Mouse (Mus musculus) heart, embryonic 10.5 days (tissue): ENCODE measurements around the gene Fam155a. TPM values are rescaled to one million over a fixed set of nuclear protein-coding genes. Genes with fewer than 3 reads are reported as not detected.
"Not testable (repeated sequence)": the region's sequence is repeated elsewhere in the genome, so short reads cannot be mapped to it uniquely, and the experiment has no call there.

ENCODE experiments used
- DNase-seq: peaks from one replicate; pipeline ENCODE4 v3.0.0-alpha.2; 2017; ENCODE audit warnings: low spot score
- H3K27ac ChIP-seq: fragments of 300-500 bp; sonication (generic); 2 replicates; pipeline ENCODE4 v1.5.1; 2016; ENCODE audit warnings: mild to moderate bottlenecking
- H3K27me3 ChIP-seq: fragments of 300-500 bp; sonication (generic); 2 replicates; pipeline ENCODE4 v1.6.1; 2016; ENCODE audit warnings: mild to moderate bottlenecking; ENCODE audit not compliant: poor library complexity, insufficient read depth, severe bottlenecking
- H3K36me3 ChIP-seq: fragments of 300-500 bp; sonication (generic); 2 replicates; pipeline ENCODE4 v1.6.1; 2016; ENCODE audit warnings: mild to moderate bottlenecking, moderate library complexity
- H3K4me1 ChIP-seq: fragments of 300-500 bp; sonication (generic); 2 replicates; pipeline ENCODE4 v1.6.1; 2016; ENCODE audit warnings: mild to moderate bottlenecking
- H3K4me3 ChIP-seq: fragments of 300-500 bp; sonication (generic); 2 replicates; pipeline ENCODE4 v1.5.1; 2016; ENCODE audit warnings: mild to moderate bottlenecking, moderate library complexity
- H3K9me3 ChIP-seq: fragments of 300-500 bp; sonication (generic); 2 replicates; pipeline ENCODE4 v1.6.1; 2016; ENCODE audit warnings: mild to moderate bottlenecking, moderate library complexity
- WGBS: fragments of 180-500 bp; shearing (Covaris S2); methylation state at CpG from one replicate; pipeline ENCODE4 v1.1.7; 2016; 5-methylcytosine and 5-hydroxymethylcytosine counted together
- polyA plus RNA-seq: library from polyadenylated mRNA; unstranded; fragments of >200 nt; fragmentation: Nextera tagmentation; extraction: Ambion mirVana; gene quantifications from 2 replicates; pipeline ENCODE4 v1.2.1, GENCODE M21; 2016

Gene Fam155a
- polyA plus RNA-seq, 1 experiment from 2014 or later: 0.11 TPM

DNA sequence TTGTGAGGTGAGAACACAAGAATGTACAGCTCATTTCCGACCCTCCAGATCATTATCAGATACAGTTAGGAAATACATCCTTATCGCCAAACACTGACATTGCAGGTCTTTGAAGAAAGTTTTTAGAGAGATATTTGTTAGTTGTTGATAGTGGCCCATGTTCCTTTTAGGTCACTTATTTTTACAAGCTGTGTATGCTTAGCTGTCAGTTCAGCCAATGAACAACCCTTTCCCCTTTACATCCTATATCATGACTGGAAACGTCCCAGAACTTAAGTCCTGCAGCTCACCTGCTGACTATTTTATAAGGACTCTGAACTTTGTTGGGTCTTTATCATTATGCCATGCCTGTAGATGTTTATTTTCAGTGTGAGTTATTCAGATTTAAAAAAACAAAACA, 366.3 kb downstream of the Fam155a start:
- H3K4me1 ChIP-seq: no peaks in the 10 kb centered on the region
- H3K4me3 ChIP-seq: no peak overlapping the region
- no peaks in the 10 kb centered on the region for H3K36me3 ChIP-seq
- H3K9me3 ChIP-seq: no peaks in the 10 kb centered on the region
- WGBS: 51% methylated on average over 3 of the region's 3 CpGs
- no peak overlapping the region for H3K27ac ChIP-seq
- no peak for DNase-seq
- H3K27me3 ChIP-seq: no peaks in the 10 kb centered on the region

DNA sequence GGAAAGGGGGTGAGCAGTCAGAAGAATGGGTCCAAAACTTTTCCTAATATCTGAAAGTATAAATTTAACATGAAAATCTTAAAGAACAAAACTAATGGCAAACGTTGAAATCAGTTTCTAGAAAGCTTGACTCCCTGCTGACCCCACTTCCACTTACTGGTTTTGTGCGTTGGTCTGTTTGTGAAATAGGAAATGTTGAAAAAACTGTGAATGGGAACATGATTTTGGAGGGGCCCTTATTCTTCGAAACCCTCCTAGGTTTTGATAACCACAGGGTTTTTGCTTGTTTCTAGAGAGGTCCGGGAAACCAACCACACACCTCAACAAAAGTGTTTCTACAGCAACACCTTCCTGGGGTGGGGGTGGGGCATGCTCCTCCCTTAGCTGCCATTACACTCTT, 368.6 kb downstream of the Fam155a start:
- H3K27me3 ChIP-seq: no peaks in the 10 kb centered on the region
- H3K4me3 ChIP-seq: no peak overlapping the region
- 44% methylated on average over 4 of the region's 4 CpGs for WGBS
- no peak overlapping the region for H3K27ac ChIP-seq
- no peaks in the 10 kb centered on the region for H3K4me1 ChIP-seq
- no peaks in the 10 kb centered on the region for H3K9me3 ChIP-seq
- no peaks in the 10 kb centered on the region for H3K36me3 ChIP-seq
- DNase-seq: no peak

DNA sequence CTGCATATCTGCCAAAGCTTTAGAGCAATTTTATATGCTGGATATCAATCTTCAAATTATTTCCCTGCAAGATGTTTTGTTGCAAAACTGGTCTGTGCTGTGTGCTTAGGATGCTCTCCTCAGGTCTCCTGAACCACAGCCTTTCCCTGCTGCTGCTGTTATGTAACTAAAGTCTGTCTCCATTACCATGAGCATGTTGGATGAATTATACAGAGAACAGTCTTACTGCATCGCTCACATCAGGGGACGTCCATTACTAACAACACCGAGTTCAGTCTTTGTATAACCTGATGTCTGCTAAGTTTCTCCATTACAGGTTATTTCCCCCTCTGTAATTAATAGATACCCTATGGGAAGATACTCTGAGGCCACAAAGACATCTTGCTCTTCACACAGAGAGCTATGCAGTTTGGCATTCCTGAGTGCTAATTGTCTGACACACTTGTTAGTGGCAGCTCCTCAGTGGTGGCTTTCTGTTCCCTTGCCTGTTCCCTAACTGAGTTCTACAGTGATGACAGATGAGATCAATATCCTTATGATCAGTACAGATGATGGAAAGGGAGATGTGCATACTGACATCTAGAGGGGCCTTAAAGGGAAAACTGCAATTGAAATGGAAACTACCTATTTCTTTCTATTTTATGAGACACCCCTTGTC, 372.2 kb downstream of the Fam155a start:
- 79% methylated on average over 3 of the region's 3 CpGs for WGBS
- Histone ChIP-seq H3K9me3 (no peaks in the 10 kb centered on the region), H3K4me1 (no peaks in the 10 kb centered on the region), H3K27ac (no peak overlapping the region), H3K36me3 (no peaks in the 10 kb centered on the region), H3K4me3 (no peak overlapping the region), H3K27me3 (no peaks in the 10 kb centered on the region)
- no peak for DNase-seq

DNA sequence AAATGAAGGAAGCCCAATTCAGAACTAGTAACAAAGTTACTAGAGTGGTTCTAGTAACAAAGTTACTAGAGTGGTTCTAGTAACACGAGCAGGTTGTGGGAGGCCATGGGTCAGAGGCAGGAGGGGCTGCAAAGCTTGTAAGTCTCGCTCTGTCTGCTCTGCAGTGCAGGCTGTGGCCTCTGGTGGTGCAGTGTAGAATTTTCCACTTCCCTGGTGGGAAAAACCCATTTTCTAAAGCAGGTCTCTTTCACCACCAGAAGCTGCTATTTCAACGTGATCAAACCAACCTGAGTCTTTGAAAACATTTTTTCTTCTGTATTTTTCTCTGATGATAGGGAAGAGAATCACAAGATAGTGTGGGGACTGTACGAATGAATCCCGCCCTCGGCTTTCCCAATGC, 372.9 kb downstream of the Fam155a start:
- H3K36me3 ChIP-seq: no peaks in the 10 kb centered on the region
- H3K27ac ChIP-seq: no peak overlapping the region
- DNase-seq: no peak
- no peaks in the 10 kb centered on the region for H3K4me1 ChIP-seq
- 64% methylated on average over 6 of the region's 6 CpGs for WGBS
- no peaks in the 10 kb centered on the region for H3K27me3 ChIP-seq
- no peaks in the 10 kb centered on the region for H3K9me3 ChIP-seq
- H3K4me3 ChIP-seq: no peak overlapping the region

DNA sequence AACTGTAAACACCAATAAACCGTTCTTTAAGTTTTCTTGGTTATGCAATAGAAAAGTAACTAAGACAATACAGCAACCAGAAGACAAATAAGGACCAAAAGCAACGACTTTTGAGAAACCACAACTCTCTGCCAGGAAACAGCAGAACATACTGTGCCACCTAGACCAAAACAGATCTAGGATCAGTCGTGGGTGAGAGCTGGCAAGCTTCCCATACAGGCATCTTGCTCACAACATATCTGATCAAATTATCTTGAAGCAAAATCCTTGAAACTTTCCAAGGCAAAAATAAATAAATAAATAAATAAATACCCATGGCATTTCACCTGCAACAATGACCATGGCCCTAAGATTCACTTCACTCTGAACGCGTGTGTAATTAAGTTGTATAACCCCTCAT, 376.3 kb downstream of the Fam155a start:
- 80% methylated on average over 5 of the region's 5 CpGs for WGBS

DNA sequence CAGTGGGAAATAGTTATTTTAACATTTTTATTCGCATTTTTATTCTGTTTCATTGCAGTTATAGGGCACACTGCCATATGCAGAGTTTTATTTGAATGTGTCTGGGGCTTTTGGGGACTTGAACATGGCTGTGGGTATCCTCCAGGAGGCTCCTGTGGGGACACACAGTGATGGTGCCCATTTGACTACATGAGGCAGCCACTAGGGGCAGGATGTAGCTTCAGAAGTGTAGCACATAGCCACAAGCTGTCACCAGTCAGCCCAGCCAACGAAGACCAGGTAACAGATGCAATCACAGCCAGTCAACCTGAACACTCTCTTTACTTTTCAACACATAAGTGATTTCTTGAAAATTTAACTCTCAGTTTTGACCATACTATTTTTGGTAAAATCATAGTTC, 377.7 kb downstream of the Fam155a start:
- H3K4me1 ChIP-seq: no peaks in the 10 kb centered on the region
- WGBS: 46% methylated on average over 2 of the region's 2 CpGs

More for the DNA sequence above, 376.3 kb downstream of the Fam155a start:
- DNase-seq: no peak
- no peaks in the 10 kb centered on the region for H3K9me3 ChIP-seq
- no peaks in the 10 kb centered on the region for H3K4me1 ChIP-seq
- no peak overlapping the region for H3K4me3 ChIP-seq
- no peaks in the 10 kb centered on the region for H3K36me3 ChIP-seq
- H3K27ac ChIP-seq: no peak overlapping the region
- H3K27me3 ChIP-seq: no peaks in the 10 kb centered on the region

DNA sequence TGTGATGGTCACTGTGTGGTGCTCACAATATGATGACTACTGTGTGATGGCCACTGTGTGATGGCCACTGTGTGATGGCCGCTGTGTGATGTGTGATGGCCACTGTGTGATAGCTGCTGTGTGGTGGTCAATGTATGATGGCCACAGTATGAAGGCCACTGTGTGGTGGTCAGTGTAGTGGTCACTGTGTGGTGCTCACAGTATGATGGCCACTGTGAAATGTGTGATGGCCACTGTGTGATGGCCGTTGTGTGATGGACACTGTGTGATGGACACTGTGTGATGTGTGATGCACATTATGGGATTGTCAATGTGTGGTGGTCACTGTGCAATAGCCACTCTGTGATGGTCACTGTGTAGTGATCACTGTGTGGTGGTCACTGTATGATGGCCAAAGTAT, 380.7 kb downstream of the Fam155a start:
- not testable (repeated sequence) for H3K4me1 ChIP-seq, H3K36me3 ChIP-seq, DNase-seq, H3K27me3 ChIP-seq, H3K9me3 ChIP-seq, H3K27ac ChIP-seq, H3K4me3 ChIP-seq
- 84% methylated on average over 2 of the region's 2 CpGs for WGBS

More for the DNA sequence above, 377.7 kb downstream of the Fam155a start:
- Histone ChIP-seq H3K36me3 (no peaks in the 10 kb centered on the region), H3K4me3 (no peak overlapping the region), H3K9me3 (no peaks in the 10 kb centered on the region), H3K27ac (no peak overlapping the region), H3K27me3 (no peaks in the 10 kb centered on the region)
- DNase-seq: no peak

DNA sequence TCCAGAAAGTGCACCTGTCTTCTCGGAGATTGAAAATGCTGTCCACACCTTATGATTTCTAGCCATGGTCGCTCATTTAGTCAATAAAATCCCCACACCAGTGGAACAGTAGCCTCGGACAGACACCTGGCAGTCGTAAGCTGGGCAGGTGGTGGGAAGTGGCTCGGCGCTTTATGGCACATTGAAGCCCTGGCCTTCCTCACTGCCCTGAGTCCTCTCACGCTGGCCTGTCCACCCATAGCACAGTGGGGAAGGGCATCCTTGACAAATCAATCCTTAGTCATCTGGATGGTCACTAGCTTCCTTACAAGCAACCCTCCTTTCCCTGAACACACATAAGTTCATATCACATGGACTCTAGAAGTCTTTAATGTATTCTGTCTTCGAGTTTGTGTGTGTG, 401.8 kb downstream of the Fam155a start:
- no peak for DNase-seq
- Histone ChIP-seq H3K27me3 (no peaks in the 10 kb centered on the region), H3K4me1 (no peaks in the 10 kb centered on the region), H3K27ac (no peak overlapping the region), H3K36me3 (no peaks in the 10 kb centered on the region), H3K4me3 (no peak overlapping the region), H3K9me3 (no peaks in the 10 kb centered on the region)
- 88% methylated on average over 8 of the region's 8 CpGs for WGBS

DNA sequence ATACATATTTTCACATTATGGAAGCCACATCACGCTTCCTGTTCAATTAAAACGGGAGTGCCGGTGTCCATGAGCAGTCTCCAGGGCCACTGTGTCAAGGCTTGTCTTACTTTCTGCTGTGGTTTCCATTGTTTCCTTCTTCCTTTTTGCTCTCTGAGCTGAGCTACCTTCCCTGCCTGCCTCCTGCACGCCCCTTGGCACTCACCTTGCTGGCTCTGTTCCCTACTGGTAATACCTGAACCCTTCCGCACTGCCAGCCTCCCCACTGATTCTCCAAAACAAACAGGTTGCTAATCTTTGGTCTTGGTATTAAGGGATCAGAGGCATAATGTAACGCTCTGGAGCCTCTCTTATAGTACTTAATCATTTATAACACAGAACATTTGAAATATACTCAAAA, 403.2 kb downstream of the Fam155a start:
- WGBS: 77% methylated on average over 6 of the region's 6 CpGs
- Histone ChIP-seq H3K4me3 (no peak overlapping the region), H3K27me3 (no peaks in the 10 kb centered on the region), H3K9me3 (no peaks in the 10 kb centered on the region), H3K27ac (no peak overlapping the region), H3K36me3 (no peaks in the 10 kb centered on the region), H3K4me1 (no peaks in the 10 kb centered on the region)
- DNase-seq: no peak

DNA sequence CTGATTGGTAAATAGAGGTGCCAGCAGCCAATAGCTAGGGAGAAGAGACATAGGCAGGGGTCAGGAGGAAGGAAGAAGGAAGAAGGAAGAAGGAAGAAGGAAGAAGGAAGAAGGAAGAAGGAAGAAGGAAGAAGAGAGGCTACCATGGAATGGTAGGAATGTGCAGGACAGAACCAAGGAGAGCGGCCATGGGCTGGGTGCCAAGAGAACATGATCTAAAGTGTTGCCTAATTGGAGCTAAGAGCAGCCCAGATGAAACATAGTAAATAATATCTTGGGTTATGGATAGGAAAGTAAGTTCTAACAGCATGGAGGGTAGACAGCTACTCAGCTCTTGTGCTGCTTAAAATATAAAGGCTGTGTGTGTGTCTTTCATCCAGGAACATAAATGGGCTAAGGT, 405.6 kb downstream of the Fam155a start:
- no peak overlapping the region for H3K27ac ChIP-seq

DNA sequence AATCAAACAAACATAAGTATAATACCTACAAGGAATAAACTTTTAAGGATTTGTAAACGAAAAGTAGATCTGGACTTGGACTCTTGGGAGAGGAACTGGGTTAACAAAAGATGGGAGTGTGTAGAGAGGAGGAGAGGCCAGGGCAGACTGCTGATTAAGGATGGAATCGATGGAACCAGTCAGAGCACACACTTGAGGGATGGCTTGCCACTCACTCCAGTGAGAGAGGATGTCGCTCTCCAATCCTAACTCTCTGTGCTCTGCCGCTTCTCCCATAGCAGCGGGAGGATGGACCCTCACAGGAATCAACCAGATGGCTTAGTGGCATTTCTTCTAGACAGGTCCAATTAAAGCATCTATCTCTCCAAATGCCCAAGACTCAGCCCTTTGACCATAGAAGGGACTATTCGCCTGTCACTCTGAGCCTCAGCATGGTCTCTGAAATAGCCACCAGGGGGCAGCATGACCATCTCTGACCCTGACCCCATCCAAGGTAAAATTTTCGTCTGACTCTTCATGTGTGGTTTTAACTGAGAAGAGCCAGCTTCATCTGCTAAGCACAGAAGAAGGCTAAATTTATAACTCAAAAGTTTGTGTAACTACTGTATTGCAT, 422.3 kb downstream of the Fam155a start:
- H3K4me1 ChIP-seq: no peaks in the 10 kb centered on the region
- no peak overlapping the region for H3K4me3 ChIP-seq
- no peaks in the 10 kb centered on the region for H3K9me3 ChIP-seq
- no peaks in the 10 kb centered on the region for H3K27me3 ChIP-seq
- no peak for DNase-seq
- no peaks in the 10 kb centered on the region for H3K36me3 ChIP-seq
- H3K27ac ChIP-seq: no peak overlapping the region
- 45% methylated on average over 7 of the region's 7 CpGs for WGBS

More for the DNA sequence above, 405.6 kb downstream of the Fam155a start:
- Histone ChIP-seq H3K27me3 (no peaks in the 10 kb centered on the region), H3K4me3 (no peak overlapping the region), H3K9me3 (no peaks in the 10 kb centered on the region), H3K36me3 (no peaks in the 10 kb centered on the region), H3K4me1 (no peaks in the 10 kb centered on the region)
- 65% methylated on average over 1 of the region's 1 CpGs for WGBS
- DNase-seq: no peak

DNA sequence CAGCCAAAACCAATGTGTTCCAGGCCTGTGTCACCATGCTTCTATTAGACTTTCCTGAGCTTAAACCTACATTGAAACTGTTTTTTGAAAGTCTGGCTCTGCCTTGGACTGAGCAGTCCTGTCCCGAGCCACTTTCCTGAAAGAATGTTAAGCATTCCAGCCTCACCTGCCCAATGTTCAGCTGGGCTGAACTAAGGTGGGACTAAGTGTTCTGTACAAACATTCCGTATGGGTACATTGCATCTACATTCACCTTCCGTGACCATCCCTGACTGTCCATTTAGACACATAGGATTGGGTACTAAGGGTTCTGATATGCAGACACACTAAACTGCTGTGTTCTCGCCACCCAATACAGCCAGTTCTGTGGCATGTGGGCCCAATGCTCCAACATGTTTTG, 423.8 kb downstream of the Fam155a start:
- Histone ChIP-seq H3K36me3 (no peaks in the 10 kb centered on the region), H3K4me3 (no peak overlapping the region), H3K9me3 (no peaks in the 10 kb centered on the region), H3K4me1 (no peaks in the 10 kb centered on the region), H3K27ac (no peak overlapping the region), H3K27me3 (no peaks in the 10 kb centered on the region)
- WGBS: 70% methylated on average over 4 of the region's 4 CpGs
- DNase-seq: no peak

DNA sequence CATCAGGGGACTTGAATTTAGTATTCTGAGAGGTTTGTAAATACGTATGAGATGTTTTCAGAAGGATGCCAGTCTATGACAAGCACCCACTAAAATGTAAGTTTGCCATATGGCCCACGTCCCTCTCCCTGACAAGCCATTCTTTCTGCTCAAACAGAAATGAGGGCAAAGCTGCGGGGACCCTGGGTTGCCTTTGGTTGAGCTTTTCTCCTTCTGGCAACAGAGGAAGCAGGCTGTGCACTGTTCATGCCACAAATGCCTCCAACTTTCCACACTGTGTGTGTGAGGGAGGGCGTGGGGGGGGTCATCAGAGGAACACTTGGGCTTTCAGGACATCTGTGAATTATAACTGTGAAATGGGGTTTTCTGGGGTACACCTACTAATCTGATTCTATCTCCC, 426.8 kb downstream of the Fam155a start:
- Histone ChIP-seq H3K27me3 (no peaks in the 10 kb centered on the region), H3K4me3 (no peak overlapping the region), H3K36me3 (no peaks in the 10 kb centered on the region), H3K9me3 (no peaks in the 10 kb centered on the region), H3K27ac (no peak overlapping the region), H3K4me1 (no peaks in the 10 kb centered on the region)
- no peak for DNase-seq
- 76% methylated on average over 4 of the region's 4 CpGs for WGBS

DNA sequence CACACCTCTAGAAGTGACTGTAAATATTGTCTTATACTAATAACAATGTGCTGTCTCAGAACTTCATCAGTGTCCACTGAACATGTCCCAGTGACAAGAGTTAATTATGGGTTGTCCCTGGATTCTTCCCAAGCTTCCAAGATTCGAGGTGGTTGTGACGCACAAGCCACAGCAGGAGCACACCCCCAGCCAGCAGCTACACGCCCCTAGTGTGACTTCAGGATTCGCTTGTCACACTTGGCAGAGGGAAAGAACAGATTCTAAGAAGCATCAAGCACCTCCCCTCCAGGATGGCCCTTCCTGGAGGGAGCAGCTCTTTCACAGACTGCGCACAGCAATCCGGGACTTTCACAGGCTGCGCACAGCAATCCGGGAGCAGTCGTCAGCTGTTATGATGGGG, 428.0 kb downstream of the Fam155a start:
- Histone ChIP-seq H3K4me1 (no peaks in the 10 kb centered on the region), H3K27ac (no peak overlapping the region), H3K27me3 (no peaks in the 10 kb centered on the region), H3K9me3 (no peaks in the 10 kb centered on the region), H3K4me3 (no peak overlapping the region), H3K36me3 (no peaks in the 10 kb centered on the region)
- DNase-seq: no peak
- 81% methylated on average over 9 of the region's 9 CpGs for WGBS
